Mouse (Mus musculus): ENCODE results near the gene Gys1. TPM values are rescaled to one million over a fixed set of nuclear protein-coding genes. Genes with fewer than 3 reads are reported as not detected.
"Not testable (repeated sequence)": the region's sequence is repeated elsewhere in the genome, so short reads cannot be mapped to it uniquely, and the experiment has no call there.

Gys1 gene
- polyA plus RNA-seq, 1 experiment: 12.4 TPM

- TF ChIP-seq POLR2A (IDR thresholded peaks at IDR 0.05; ENCODE audit: low read depth, low read length) (no peak), CTCF (IDR thresholded peaks at IDR 0.05; ENCODE audit: extremely low read depth, insufficient read depth, insufficient read length, insufficient replicate concordance) (no peak)
- no peak for DNase-seq (ENCODE audit: low read depth in 1 of 2, low spot score in 2 of 2)
- Histone ChIP-seq H3K4me3 (ENCODE audit: extremely low read depth, insufficient read depth, insufficient read length) (no peak overlapping the region), H3K27me3 (ENCODE audit: control insufficient read depth, insufficient read depth, low read length) (no peaks in the 10 kb centered on the region), H3K27ac (ENCODE audit: insufficient read depth, low read length) (peak overlapping the region; percentile 79), H3K36me3 (ENCODE audit: control insufficient read depth, insufficient read depth, low read length) (peaks cover 34% of the 10 kb centered on the region), H3K4me1 (ENCODE audit: control insufficient read depth, insufficient read depth, insufficient read length) (peaks cover 13% of the 10 kb centered on the region; the same call in 1 of the 2 replicates)
- WGBS: 96% methylated on average over 4 of the region's 5 CpGs
These were observed 26.7 kb downstream of the Gys1 start for GRCm38 (mm10) chr7:45461326-45461725.

- Histone ChIP-seq H3K36me3 (ENCODE audit: control insufficient read depth, insufficient read depth, low read length) (peaks cover 33% of the 10 kb centered on the region), H3K4me1 (ENCODE audit: control insufficient read depth, insufficient read depth, insufficient read length) (peaks cover 13% of the 10 kb centered on the region), H3K27me3 (ENCODE audit: control insufficient read depth, insufficient read depth, low read length) (no peaks in the 10 kb centered on the region), H3K4me3 (ENCODE audit: extremely low read depth, insufficient read depth, insufficient read length) (no peak overlapping the region), H3K27ac (ENCODE audit: insufficient read depth, low read length) (no peak overlapping the region)
- TF ChIP-seq CTCF (IDR thresholded peaks at IDR 0.05; ENCODE audit: extremely low read depth, insufficient read depth, insufficient read length, insufficient replicate concordance) (no peak), POLR2A (IDR thresholded peaks at IDR 0.05; ENCODE audit: low read depth, low read length) (no peak)
- WGBS: 94% methylated on average over 4 of the region's 4 CpGs
- no peak for DNase-seq (ENCODE audit: low read depth in 1 of 2, low spot score in 2 of 2)
These were observed 27.1 kb downstream of the Gys1 start for GRCm38 (mm10) chr7:45461781-45462180.

- H3K4me3 ChIP-seq (ENCODE audit: extremely low read depth, insufficient read depth, insufficient read length): no peak overlapping the region
- no peaks in the 10 kb centered on the region for H3K27me3 ChIP-seq (ENCODE audit: control insufficient read depth, insufficient read depth, low read length)
- 91% methylated on average over 4 of the region's 4 CpGs for WGBS
- TF ChIP-seq POLR2A (IDR thresholded peaks at IDR 0.05; ENCODE audit: low read depth, low read length) (no peak), CTCF (IDR thresholded peaks at IDR 0.05; ENCODE audit: extremely low read depth, insufficient read depth, insufficient read length, insufficient replicate concordance) (no peak)
- H3K36me3 ChIP-seq (ENCODE audit: control insufficient read depth, insufficient read depth, low read length): peaks cover 31% of the 10 kb centered on the region
- H3K4me1 ChIP-seq (ENCODE audit: control insufficient read depth, insufficient read depth, insufficient read length): peaks cover 10% of the 10 kb centered on the region
- no peak overlapping the region for H3K27ac ChIP-seq (ENCODE audit: insufficient read depth, low read length)
- DNase-seq (ENCODE audit: low read depth in 1 of 2, low spot score in 2 of 2): no peak
These were observed 27.7 kb downstream of the Gys1 start for GRCm38 (mm10) chr7:45462325-45462724.

- peaks cover 27% of the 10 kb centered on the region for H3K36me3 ChIP-seq (ENCODE audit: control insufficient read depth, insufficient read depth, low read length)
These were observed 28.2 kb downstream of the Gys1 start for GRCm38 (mm10) chr7:45462868-45463267.

GRCm38 (mm10) chr7:45463987-45464778 is 29.5 kb downstream of the Gys1 start:
- Histone ChIP-seq H3K27me3 (ENCODE audit: control insufficient read depth, insufficient read depth, low read length) (no peaks in the 10 kb centered on the region), H3K36me3 (ENCODE audit: control insufficient read depth, insufficient read depth, low read length) (peaks cover 19% of the 10 kb centered on the region), H3K4me3 (ENCODE audit: extremely low read depth, insufficient read depth, insufficient read length) (no peak overlapping the region), H3K27ac (ENCODE audit: insufficient read depth, low read length) (no peak overlapping the region), H3K4me1 (ENCODE audit: control insufficient read depth, insufficient read depth, insufficient read length) (peaks cover 7% of the 10 kb centered on the region)
- DNase-seq (ENCODE audit: low read depth in 1 of 2, low spot score in 2 of 2): no peak
- WGBS: 93% methylated on average over 7 of the region's 7 CpGs
- TF ChIP-seq POLR2A (IDR thresholded peaks at IDR 0.05; ENCODE audit: low read depth, low read length): no peak
- no peak for TF ChIP-seq CTCF (IDR thresholded peaks at IDR 0.05; ENCODE audit: extremely low read depth, insufficient read depth, insufficient read length, insufficient replicate concordance)

More at GRCm38 (mm10) chr7:45462868-45463267, 28.2 kb downstream of the Gys1 start:
- not testable (repeated sequence) for DNase-seq (ENCODE audit: low read depth in 1 of 2, low spot score in 2 of 2); H3K4me3 ChIP-seq (ENCODE audit: extremely low read depth, insufficient read depth, insufficient read length); H3K4me1 ChIP-seq (ENCODE audit: control insufficient read depth, insufficient read depth, insufficient read length); H3K27me3 ChIP-seq (ENCODE audit: control insufficient read depth, insufficient read depth, low read length); H3K27ac ChIP-seq (ENCODE audit: insufficient read depth, low read length)
- WGBS: 78% methylated on average over 4 of the region's 4 CpGs

GRCm38 (mm10) chr7:45465112-45465511 is 30.5 kb downstream of the Gys1 start:
- 95% methylated on average over 12 of the region's 12 CpGs for WGBS
- TF ChIP-seq POLR2A (IDR thresholded peaks at IDR 0.05; ENCODE audit: low read depth, low read length): no peak
- TF ChIP-seq CTCF (IDR thresholded peaks at IDR 0.05; ENCODE audit: extremely low read depth, insufficient read depth, insufficient read length, insufficient replicate concordance): no peak
- Histone ChIP-seq H3K36me3 (ENCODE audit: control insufficient read depth, insufficient read depth, low read length) (peaks cover 19% of the 10 kb centered on the region), H3K4me3 (ENCODE audit: extremely low read depth, insufficient read depth, insufficient read length) (no peak overlapping the region), H3K27me3 (ENCODE audit: control insufficient read depth, insufficient read depth, low read length) (no peaks in the 10 kb centered on the region), H3K4me1 (ENCODE audit: control insufficient read depth, insufficient read depth, insufficient read length) (peaks cover 7% of the 10 kb centered on the region), H3K27ac (ENCODE audit: insufficient read depth, low read length) (no peak overlapping the region)
- DNase-seq (ENCODE audit: low read depth in 1 of 2, low spot score in 2 of 2): no peak

- H3K27me3 ChIP-seq (ENCODE audit: control insufficient read depth, insufficient read depth, low read length): no peaks in the 10 kb centered on the region
- H3K4me3 ChIP-seq (ENCODE audit: extremely low read depth, insufficient read depth, insufficient read length): 0 out of 2 replicates have a peak overlapping the region, but pooled peaks have one; percentile 90
- DNase-seq (ENCODE audit: low read depth in 1 of 2, low spot score in 2 of 2): no peak
These were observed 30.9 kb downstream of the Gys1 start for GRCm38 (mm10) chr7:45465549-45465948.

More at GRCm38 (mm10) chr7:45465549-45465948, 30.9 kb downstream of the Gys1 start:
- no peak overlapping the region for H3K27ac ChIP-seq (ENCODE audit: insufficient read depth, low read length)
- 78% methylated on average over 9 of the region's 9 CpGs for WGBS
- no peak for TF ChIP-seq CTCF (IDR thresholded peaks at IDR 0.05; ENCODE audit: extremely low read depth, insufficient read depth, insufficient read length, insufficient replicate concordance)
- no peak for TF ChIP-seq POLR2A (IDR thresholded peaks at IDR 0.05; ENCODE audit: low read depth, low read length)
- H3K36me3 ChIP-seq (ENCODE audit: control insufficient read depth, insufficient read depth, low read length): peaks cover 19% of the 10 kb centered on the region
- H3K4me1 ChIP-seq (ENCODE audit: control insufficient read depth, insufficient read depth, insufficient read length): peaks cover 7% of the 10 kb centered on the region
